Mouse (Mus musculus): ENCODE data around the gene Clip2.

DNA sequence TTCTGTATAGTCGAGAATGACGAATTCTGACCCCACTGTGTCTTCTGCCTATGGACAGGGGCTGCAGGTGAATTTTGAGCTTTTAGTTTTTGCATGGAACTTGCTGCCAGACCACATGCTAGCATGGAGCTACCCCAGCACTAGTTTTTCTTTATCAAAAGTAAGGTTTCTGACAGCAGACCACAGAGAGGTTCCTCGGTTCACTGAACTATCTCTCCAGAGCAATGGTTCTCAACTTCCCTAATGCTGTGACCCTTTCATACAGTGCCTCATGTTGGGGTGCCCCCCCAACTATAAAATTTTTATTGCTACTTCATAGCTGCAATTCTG is 31.6 kb upstream of the Clip2 start:
- TF ChIP-seq GATA1 (IDR thresholded peaks at IDR 0.05; ENCODE audit: borderline replicate concordance, low read length) = no peak
- TF ChIP-seq CTCF (IDR thresholded peaks at IDR 0.05; ENCODE audit: low read depth, low read length) = no peak
- TF ChIP-seq POLR2AphosphoS5 (IDR thresholded peaks at IDR 0.05; ENCODE audit: insufficient replicate concordance, low read depth, low read length) = no peak

Measured in G1E (cell line).